Mouse (Mus musculus) heart, postnatal 10 days (tissue): ENCODE results near the gene Pacsin1. TPM values are rescaled to one million over a fixed set of nuclear protein-coding genes. Genes with fewer than 3 reads are reported as not detected.

Source experiments
- DNase-seq, 2 experiments: peaks; one replicate each; pipeline ENCODE4 v3.0.0; 2021
- intact Hi-C: fragments of 180-260 bp; cut with DNase I; formaldehyde crosslinking; loops from one replicate; pipeline ENCODE4 v1.15.1; 2025
- total RNA-seq, 2 experiments: library from RNA; stranded (reverse); gene quantifications; 2 replicates each; pipeline ENCODE4 v1.2.3; 2021

Pacsin1 gene
- under 1 TPM; 0.05 to 0.20 TPM for total RNA-seq

DNA sequence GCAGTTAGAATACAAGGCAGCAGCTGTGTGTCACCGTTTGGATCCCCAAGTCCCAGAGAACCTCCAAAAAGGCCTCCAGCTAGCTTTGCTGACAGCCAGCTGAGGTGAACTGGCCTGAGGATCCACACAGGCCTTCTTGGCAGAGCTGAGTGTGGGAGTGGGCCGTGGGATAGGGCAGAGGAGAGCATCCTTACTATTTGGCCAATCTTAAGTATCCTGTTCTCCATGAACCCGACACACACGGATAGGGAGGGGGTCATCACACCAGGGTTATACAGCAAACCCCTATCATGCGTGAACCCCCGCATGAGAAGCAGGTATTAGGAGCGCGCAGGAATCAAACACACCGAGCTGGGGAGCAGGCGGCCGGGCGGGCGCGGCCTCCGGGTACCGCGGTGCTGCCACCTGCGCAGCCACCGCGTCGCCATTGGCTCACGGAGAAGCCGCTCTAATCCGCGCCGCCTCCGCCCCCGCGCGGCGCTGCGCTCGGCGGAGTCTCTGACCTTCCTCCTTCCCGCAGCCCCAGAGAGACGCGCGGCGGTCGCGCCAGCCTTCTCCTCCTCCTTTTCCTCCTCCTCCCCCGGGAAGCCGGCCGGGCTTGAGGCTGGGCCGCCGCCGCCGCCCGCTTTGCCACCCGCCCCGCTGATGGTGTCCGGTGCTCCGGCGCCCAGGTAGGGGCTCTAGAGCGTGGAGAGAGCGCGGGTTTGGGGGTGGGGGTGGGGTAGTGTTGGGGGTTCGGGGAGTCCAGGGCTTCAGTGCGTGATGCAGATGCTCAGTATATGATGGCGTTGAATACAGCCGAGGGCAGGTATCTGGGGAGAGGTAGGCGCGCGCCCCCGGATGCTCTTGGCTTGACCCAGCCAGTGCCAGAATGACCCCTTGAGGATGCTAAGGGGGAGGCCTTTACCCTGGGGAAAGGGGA lies at the start of gene Pacsin1:
Gene Pacsin1 (plus strand): TSS at position 421 of the 922 bp plus-strand sequence.
- intact Hi-C loops, result no loop called here
- peak in 1 of 2 experiments; percentile 32 for DNase-seq

DNA sequence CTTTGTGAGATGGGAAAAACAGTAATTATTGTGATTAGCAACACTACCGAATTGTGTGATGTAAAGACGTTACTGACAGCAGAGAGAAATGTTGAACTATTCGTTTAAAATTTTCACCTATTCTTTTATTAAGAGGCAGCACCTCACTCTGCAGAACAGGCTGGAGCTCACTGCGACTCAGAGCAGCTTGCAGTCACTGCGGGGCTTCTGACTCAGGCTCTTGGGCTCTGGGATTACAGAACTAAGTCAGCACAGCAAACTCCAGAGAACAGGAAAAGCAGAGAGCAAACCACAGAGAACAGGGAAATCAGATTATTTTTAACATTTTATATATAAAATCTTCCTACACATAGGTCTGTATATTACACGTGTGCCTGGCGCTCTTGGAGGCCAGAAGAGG lies 45.7 kb upstream of the Pacsin1 start:
- no peak for DNase-seq
- intact Hi-C loops, result no loop called here

DNA sequence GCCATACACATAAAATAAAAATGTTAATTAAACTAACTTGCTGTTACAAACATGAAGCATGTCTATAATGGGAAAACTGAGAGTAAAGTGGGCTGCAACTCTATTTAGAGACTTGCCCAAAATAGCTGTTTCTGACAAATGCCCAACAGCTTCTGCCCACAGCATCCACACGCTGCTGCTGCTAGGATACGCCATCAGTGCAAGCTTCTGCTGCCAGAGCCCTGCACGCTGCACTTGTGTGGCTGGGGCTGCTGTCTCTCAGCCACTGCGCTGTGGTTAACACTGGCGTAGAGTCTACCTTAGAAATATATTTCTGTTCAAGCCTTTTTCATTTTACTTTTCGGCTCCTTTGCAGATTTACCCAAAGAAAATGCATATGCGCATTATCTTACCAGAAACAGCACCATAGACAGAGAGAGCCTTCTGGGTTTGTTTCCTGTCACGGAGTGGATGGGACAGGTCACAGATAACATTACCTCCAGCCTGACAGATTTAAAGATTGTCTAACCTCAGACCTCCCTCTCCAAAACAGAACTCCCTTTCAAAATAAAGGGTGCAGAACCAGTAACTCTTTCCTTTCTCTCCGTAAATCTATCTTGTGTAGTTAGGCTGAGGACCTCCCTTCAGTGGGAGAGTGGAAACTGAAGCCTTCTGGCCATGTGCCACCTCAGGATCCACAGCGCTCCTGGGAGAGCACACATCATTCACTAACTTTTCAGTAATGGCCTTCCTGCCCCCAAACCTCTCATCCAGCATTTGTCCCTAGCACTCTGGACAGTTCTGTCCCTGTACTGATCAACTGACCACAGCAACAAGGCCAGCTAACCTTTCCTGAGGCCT lies 44.4 kb upstream of the Pacsin1 start:
- no peak for DNase-seq
- intact Hi-C loops, result no loop called here

DNA sequence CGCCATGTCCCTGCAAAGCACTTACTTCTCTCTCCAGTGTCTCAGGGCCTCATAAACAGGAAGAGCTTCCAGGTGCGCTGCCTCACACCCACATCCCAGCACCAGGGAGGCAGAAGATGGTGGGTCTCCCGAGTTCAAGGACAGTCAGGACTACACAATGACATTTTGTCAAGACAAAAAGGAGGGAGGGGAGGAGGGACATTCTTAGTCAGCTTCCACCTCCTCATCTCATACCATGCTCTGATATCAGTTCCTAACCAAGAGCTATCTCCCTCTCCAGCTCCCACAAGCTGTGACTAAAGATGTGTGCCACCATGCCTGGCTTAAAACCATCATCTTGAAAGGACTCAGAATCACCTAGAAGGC lies 43.8 kb upstream of the Pacsin1 start:
- no peak for DNase-seq
- intact Hi-C loops, result no loop called here

DNA sequence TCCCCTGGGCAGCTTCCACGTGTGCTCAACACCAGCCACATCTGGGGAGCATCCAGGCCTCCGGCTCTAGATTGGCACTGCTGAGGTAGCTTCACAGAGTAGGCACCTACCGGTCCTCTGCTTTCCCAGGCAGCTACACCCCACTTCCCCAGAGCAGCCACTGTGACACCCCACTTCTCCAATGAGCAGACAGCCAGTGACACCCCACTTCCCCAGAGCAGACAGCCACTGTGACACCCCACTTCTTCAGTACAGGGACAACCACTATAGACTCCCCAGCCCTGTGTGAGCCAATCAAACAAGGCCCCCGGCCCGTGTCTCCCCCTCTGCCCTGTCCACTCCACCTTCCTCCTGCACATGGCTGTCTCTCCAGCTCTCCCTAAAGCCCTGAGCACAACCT lies 43.3 kb upstream of the Pacsin1 start:
- DNase-seq, result no peak
- intact Hi-C loops, result no loop called here

DNA sequence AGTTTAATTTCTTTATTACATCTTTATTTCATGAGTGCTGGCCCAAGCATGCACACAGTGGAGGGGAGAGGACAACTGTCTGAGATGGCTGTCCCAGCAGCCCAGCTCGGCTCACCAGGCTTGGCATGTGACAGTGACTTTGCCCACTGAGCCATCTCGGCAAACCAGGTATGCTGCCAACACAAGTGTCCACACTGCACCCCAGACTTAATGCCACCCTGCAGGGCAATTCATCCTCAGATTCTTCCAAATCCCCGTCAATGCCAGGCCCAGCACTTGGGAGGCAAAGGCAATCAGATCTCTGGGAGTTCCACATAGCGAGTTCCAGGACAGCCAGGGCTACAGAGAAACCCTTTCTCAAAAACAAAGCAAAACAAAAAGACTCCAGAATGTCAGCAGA lies 42.3 kb upstream of the Pacsin1 start:
- intact Hi-C loops, result no loop called here
- no peak for DNase-seq

DNA sequence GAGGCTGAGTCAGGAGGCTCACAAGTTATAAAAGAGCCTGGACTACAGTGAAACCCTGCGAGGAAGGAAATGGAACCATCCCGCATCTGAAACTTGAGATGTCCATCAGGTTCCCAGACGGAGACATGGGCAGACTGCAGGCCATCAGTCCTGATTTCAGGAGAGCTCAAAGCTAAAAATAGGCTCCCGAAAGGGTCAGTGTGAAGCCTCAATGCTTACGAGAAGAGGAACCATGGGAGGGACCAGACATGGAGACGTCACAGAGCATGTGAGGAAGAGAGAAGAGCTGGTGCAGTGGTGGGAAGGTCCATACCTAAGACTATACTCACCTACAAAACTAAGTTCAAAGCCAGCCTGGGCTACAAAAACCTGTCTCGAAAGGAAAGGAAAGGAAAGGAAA lies 39.9 kb upstream of the Pacsin1 start:
- intact Hi-C loops, result no loop called here
- no peak for DNase-seq

DNA sequence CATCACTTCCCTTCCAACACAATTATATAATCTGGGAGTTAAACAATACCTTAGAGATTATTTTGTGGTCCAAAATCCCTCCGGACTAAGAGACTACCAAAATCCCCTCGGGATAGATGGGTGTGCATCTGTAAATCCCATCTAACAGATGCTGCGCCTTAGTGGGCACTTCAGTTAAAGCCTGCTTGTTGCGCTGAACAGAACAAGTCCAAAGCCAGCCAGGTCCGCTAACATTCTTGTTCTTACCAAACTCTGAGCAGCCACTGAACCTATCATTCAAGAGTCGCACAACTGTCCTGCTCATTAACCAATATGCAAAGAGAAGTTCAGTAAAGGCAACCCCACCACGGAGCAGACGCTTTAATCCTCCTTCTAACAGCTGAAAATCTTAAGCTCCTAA lies 34.1 kb upstream of the Pacsin1 start:
- intact Hi-C loops, result loop anchor here (2.0 to 5.0 kb wide), 2 partner anchors 34 to 54 kb away; no protein-coding TSS in a partner anchor
- DNase-seq, result peak in 1 of 2 experiments; percentile 41

DNA sequence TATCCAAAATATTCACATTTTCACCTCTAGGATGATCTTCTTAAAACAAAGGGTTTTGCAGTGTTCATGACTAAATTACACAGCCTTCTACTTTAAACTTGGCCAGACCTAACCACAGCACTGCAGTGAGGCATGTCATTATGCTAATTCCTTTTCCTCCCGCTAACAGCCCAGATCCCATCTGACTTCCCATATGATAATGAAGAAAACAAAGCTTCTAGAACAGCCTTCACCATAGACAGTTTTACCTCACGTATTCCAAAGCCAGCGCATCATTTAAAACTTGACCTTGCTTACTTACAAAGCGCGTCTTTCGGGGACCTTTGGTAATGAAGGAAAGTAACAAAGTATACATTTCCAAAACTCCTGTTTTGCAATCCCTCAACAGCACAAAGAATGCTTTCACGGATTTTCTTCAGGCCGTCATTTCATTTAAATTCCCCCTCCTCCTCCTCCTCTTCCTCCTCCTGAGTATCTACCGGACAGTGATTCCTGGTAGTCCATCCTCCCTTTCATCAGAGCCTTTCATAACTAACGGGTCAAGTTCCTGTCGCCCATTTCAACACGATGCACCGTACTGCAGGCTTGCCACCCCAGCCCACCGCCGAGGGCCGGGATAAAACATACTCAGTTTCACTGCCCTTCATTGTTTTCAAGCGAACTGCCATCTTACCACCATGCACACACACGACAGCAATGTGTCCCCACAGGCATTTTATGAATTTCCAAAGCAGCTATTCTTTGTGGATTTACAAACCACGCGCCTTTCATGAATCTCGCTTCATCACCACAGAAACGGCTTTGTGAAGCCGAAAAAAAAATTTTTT lies 33.4 kb upstream of the Pacsin1 start:
- intact Hi-C loops, result loop anchor here (2.0 to 5.0 kb wide), 2 partner anchors 35 to 55 kb away; no protein-coding TSS in a partner anchor
- DNase-seq, result peak in 1 of 2 experiments; percentile 47

DNA sequence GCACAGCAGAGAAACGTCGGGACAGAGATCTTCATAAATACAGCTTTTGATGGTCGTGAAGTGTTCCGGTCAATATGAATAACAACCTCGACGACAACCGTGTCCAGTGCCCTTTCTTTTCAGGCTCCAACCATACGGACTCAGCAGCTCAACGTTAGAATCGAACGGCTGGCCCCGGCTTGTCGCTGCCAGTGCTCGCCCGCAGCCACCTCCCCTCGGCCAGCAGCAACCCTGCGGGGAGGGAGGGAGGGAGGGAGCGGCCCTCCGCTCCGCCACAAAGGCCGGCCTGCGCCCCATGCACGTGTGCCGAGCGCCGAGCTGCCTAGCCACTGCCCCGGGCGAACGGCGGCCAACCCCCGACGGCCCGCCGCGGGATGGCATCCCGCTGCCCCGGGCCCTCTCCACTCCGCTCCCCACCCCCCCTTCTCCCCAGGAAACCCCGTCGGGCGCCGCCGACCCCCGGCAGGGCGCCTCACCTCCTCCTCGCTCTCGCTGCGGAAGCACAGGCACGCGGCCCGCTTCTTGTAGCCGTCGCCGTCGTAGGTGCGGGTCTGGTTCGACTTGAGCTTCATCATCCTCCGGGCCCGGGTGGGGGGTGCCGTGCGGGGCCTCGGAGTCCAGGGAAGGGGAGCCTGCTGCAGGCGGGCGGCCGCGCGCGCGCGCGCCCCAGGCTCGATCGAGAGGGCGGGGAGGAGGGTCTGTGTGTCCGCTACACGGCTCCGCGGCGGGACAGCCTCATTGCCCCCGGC lies 32.5 kb upstream of the Pacsin1 start:
- intact Hi-C loops, result loop anchor here (5.0 kb wide), 1 partner anchor 35 kb away; no protein-coding TSS in a partner anchor

DNA sequence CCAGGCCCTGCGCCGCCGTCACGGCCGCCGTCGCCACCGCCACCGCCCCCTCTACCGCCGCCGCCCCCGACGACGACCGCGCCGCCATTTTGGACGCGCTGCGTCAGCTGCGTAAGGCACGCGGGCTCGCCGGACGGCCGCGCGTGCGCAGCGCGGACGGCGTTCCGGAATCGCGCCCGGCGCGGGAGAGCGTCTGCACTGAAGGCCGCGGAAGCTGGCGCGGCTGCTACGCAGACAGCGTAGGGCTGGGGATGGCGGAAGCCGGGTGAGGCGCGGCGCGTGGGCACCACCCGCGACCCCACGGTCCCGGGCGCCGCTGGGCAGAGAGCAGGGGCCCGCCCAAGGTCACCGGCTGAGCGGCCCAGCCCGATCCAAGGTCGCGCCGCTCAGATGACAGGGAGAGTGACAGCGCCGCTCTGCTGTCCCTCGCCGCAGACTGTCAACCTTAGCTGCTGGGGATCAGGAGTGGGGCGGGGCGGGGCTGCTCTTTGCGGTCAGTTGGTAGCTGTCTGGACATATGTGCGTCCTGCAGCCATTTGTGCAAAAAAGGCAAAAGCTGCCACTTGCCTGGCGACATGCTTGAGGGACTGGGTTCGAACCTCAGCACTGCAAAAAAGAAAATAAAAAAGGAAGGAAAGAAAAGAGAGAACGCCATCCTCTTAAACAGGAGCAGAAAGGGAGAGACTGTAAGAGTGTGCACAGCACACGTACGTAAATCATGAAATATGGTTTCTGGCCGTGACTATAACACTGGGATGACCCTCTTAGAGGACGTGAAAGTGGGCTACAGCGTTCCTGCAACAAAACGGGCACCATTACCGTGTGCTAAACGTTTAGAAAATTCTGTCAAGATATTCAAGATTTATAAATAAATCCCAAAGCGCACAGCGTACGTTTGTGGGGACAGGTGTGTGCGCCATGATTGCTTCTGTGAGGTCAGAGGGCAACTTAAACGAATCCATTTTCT lies 31.7 kb upstream of the Pacsin1 start, which contains the start of gene Nudt3:
Gene Nudt3 (minus strand): TSS at position 136 of the 967 bp plus-strand sequence.
- peak; percentile 93 to 94 for DNase-seq
- intact Hi-C loops, result loop anchor here (5.0 kb wide), 1 partner anchor 36 kb away; no protein-coding TSS in a partner anchor

More for the DNA sequence above, 32.5 kb upstream of the Pacsin1 start:
- peak; percentile 53 to 58 for DNase-seq

DNA sequence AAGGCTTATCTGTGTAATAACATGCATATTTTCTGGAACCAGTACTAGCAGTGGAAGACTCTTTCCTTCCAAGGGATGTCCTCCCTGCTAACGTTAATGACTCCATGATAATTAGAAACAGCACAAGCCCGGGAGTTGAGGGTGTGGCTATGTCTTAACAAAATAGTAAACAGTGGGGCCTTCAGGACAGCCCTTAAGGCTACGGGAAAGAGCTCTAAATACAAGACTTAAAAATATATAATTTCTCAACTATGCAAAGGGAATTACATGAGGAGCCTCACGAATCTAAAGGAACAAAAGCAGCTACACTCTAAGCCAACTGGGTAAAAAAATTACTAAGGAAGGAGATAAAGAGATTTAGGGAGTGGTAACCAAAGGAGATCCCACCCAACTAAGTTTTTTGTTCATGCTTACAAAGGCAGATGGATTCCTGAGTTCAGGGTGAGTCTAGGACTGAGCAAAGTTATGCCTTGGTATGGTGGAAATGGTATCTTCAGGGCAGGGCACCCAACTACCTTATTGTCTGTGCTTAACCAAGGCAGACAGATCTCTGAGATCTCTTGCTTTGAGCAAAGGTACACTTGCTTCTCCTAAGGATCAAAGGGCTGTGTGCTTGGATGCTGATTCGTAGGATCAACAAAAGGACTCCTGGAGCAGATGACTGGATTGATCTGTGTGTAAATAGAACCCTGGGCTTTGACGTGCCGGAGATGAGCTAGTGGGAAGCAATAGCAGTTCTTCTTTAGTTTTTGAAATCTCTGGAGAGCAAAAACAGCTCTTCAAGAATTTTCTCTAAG lies 29.7 kb upstream of the Pacsin1 start:
- intact Hi-C loops, result no loop called here

DNA sequence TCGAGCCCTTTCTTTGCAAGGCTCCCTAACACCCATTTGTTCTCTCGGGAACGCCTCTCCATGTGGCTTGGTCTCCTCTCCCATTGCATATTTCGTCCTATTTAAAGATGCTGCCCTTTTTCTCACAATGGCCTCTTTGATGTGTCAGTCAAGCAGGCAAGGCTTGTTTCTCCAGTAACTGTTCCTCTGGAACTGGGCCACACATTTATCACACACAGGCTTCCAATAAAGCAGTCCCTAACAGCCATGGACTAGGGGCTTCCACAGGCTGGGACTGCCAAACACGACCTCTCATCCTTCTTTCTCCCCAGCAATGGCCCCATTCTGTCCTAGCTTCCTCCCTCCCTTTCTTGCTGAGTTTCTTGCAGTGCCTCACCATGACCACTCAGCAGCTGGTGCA lies 28.6 kb upstream of the Pacsin1 start:
- intact Hi-C loops, result no loop called here
- DNase-seq, result no peak

More for the DNA sequence above, 29.7 kb upstream of the Pacsin1 start:
- no peak for DNase-seq

DNA sequence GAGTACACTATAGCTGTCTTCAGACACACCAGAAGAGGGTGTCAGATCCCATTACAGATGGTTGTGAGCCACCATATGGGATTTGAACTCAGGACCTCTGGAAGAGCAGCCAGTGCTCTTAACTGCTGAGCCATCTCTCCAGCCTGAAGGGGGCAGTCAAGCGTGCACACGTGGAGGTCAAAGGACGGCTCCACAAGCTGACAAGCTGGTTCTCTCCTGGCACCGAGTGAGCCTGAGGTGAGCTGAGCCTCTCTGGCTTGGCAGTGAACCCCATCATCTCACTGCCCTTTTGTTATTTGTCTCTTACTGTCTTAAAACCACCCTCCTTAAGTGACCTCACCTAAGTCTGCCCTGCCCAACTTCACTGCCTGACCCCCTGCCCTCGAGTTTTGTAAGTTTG lies 27.9 kb upstream of the Pacsin1 start:
- intact Hi-C loops, result no loop called here
- no peak for DNase-seq

DNA sequence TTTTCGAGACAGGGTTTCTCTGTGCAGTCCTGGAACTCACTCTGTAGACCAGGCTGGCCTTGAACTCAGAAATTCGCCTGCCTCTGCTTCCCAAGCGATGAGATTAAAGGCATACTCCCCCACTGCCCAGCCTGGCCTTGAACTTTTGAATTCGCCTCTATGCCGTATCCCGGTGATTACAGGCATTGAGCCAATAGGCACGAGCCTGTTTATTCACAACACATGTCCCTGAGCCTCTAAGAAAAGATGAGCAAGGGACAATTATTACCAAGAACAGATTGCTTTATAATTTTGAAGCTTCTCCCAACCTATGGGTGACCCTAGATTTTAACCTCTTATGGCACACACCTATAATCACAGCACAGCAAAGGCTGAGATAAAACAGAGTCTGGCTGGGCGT lies 26.9 kb upstream of the Pacsin1 start:
- DNase-seq, result no peak
- intact Hi-C loops, result no loop called here

DNA sequence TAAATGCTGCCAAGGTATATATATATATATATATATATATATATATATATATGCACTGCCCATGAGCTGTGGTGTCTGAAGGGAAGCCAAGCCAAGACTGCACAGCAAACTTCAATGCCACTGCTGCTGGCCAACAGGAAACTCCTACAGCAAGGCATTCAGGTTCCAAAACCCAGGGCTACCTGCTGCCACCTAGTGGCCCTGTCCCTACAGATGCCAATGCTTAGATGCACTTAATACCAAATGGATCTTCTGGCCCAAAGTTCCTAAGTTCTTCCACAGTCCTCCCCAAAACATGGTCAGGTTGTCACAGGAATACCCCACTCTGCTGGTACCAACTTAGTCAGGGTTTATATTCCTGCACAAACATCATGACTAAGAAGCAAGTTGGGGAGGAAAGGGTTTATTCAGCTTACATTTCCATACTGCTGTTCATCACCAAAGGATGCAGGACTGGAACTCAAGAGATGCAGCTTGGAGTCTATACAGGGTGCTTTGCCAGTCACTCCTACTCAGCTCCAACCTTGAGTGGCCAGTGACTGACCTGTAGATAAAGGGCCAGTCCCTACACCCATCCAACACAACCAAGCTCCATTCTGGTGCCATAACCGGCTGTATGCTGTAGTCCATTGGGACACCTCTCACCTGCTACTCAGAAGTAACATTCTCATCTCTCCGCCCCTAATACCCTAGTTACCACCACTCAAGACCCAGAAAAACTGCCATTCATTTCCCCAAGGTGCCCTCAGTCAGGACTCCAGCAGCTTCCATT lies 25.9 kb upstream of the Pacsin1 start:
- intact Hi-C loops, result loop anchor here (1.0 kb wide), 2 partner anchors 64 to 95 kb away; partner anchors contain the start of gene AI413582
- DNase-seq, result peak; percentile 84 to 89
